Mouse (Mus musculus): Measurements from ENCODE around the gene Ulk1.
A peak's percentile ranks its signal among the peaks of the same experiment; 100 is the strongest.
"Not testable (repeated sequence)": the region's sequence is repeated elsewhere in the genome, so short reads cannot be mapped to it uniquely, and the experiment has no call there.

Gene Ulk1

GRCm38 (mm10) chr5:110804012-110804743, 5.7 kb downstream of the Ulk1 start:
- no peak for DNase-seq

- no peak for DNase-seq
These were observed 7.1 kb downstream of the Ulk1 start for GRCm38 (mm10) chr5:110802809-110803208.

- DNase-seq, result no peak
These were observed 7.7 kb downstream of the Ulk1 start for GRCm38 (mm10) chr5:110802186-110802585.

- DNase-seq, result no peak
These were observed 8.8 kb downstream of the Ulk1 start for GRCm38 (mm10) chr5:110801036-110801624.

GRCm38 (mm10) chr5:110797696-110798095, 12.2 kb downstream of the Ulk1 start:
- DNase-seq, result no peak

- DNase-seq, result no peak
These were observed 15.5 kb downstream of the Ulk1 start for GRCm38 (mm10) chr5:110794363-110794762.

- DNase-seq, result no peak
These were observed 21.2 kb downstream of the Ulk1 start for GRCm38 (mm10) chr5:110788684-110789083.

GRCm38 (mm10) chr5:110786081-110786835, 23.6 kb downstream of the Ulk1 start:
- DNase-seq, result peak; percentile 65

GRCm38 (mm10) chr5:110783150-110783549, 26.7 kb downstream of the Ulk1 start:
- DNase-seq, result no peak

- no peak for DNase-seq
These were observed 28.2 kb downstream of the Ulk1 start for GRCm38 (mm10) chr5:110781529-110782238.

GRCm38 (mm10) chr5:110780761-110781528, 29.0 kb downstream of the Ulk1 start:
- DNase-seq, result no peak

GRCm38 (mm10) chr5:110779998-110780760, 29.7 kb downstream of the Ulk1 start, which contains the start of gene Pus1:
TSS of gene Pus1 (minus strand) at chr5:110780659.
- DNase-seq, result peak; percentile 95

GRCm38 (mm10) chr5:110779276-110779997, 30.5 kb downstream of the Ulk1 start:
- DNase-seq, result no peak

- no peak for DNase-seq
These were observed 31.6 kb downstream of the Ulk1 start for GRCm38 (mm10) chr5:110778263-110778662.

- DNase-seq, result no peak
These were observed 33.8 kb downstream of the Ulk1 start for GRCm38 (mm10) chr5:110776141-110776540.

GRCm38 (mm10) chr5:110774511-110774910, 35.4 kb downstream of the Ulk1 start:
- DNase-seq, result no peak

- DNase-seq, result not testable (repeated sequence)
These were observed 37.0 kb downstream of the Ulk1 start for GRCm38 (mm10) chr5:110772945-110773344.

- peak; percentile 100 for DNase-seq
These were observed 39.3 kb downstream of the Ulk1 start, which contains the start of gene Ep400 for GRCm38 (mm10) chr5:110770448-110771158. TSS of gene Ep400 (minus strand) at chr5:110770717.

GRCm38 (mm10) chr5:110770031-110770445, 39.9 kb downstream of the Ulk1 start:
- peak; percentile 48 for DNase-seq

- no peak for DNase-seq
These were observed 40.6 kb downstream of the Ulk1 start for GRCm38 (mm10) chr5:110769272-110769671.
